Mouse (Mus musculus) lung, postnatal 0 days (tissue): ENCODE results near the gene Zfp618.

Experiments used
- CTCF ChIP-seq: IDR thresholded peaks from 2 replicates; pipeline ENCODE4 v1.5.1; 2016; ENCODE audit warnings: antibody characterized with exemption, mild to moderate bottlenecking
- EP300 ChIP-seq: IDR thresholded peaks from 2 replicates; pipeline ENCODE4 v1.6.1; 2016; ENCODE audit warnings: antibody characterized with exemption, mild to moderate bottlenecking, control low read depth

GRCm38 (mm10) chr4:63019428-63019858, 54.1 kb downstream of the Zfp618 start:
- TF ChIP-seq CTCF, result peak; percentile 57
- TF ChIP-seq EP300, result no peak
